Mouse (Mus musculus) spleen, postnatal 4 days (tissue): ENCODE measurements at regions not wholly inside any gene's neighbourhood (a gene's known extent, or its start where the extent isn't known, plus 50 kb on each side); places are given as distances from the start of the nearest gene placed in this dataset.

Experiments
- DNase-seq, 2 experiments: peaks; one replicate each; pipeline ENCODE4 v3.0.0; 2022; ENCODE audit warnings: low spot score in 2 of 2

GRCm38 (mm10) chr2:106455972-106456371 is 237.1 kb upstream of the Mpped2 start:
- DNase-seq: no peak

GRCm38 (mm10) chr2:106458003-106458402 is 235.1 kb upstream of the Mpped2 start:
- no peak for DNase-seq

GRCm38 (mm10) chr2:106461021-106461420 is 232.0 kb upstream of the Mpped2 start:
- no peak for DNase-seq

- DNase-seq: no peak
Measured at GRCm38 (mm10) chr2:106461490-106461889, 231.6 kb upstream of the Mpped2 start.

GRCm38 (mm10) chr2:106461973-106462637 is 231.0 kb upstream of the Mpped2 start:
- DNase-seq: no peak

- no peak for DNase-seq
Measured at GRCm38 (mm10) chr2:106465055-106465454, 228.0 kb upstream of the Mpped2 start.

- DNase-seq: no peak
Measured at GRCm38 (mm10) chr2:106465831-106466230, 227.2 kb upstream of the Mpped2 start.

- no peak for DNase-seq
Measured at GRCm38 (mm10) chr2:106469196-106469595, 223.9 kb upstream of the Mpped2 start.

GRCm38 (mm10) chr2:106473458-106473857 is 219.6 kb upstream of the Mpped2 start:
- no peak for DNase-seq

- DNase-seq: no peak
Measured at GRCm38 (mm10) chr2:106477991-106478390, 215.1 kb upstream of the Mpped2 start.

- DNase-seq: no peak
Measured at GRCm38 (mm10) chr2:106487335-106488082, 205.6 kb upstream of the Mpped2 start.

GRCm38 (mm10) chr2:106498735-106499134 is 194.3 kb upstream of the Mpped2 start:
- no peak for DNase-seq

- no peak for DNase-seq
Measured at GRCm38 (mm10) chr2:106499227-106499928, 193.7 kb upstream of the Mpped2 start.

- no peak for DNase-seq
Measured at GRCm38 (mm10) chr2:106504933-106505420, 188.1 kb upstream of the Mpped2 start.

GRCm38 (mm10) chr2:106511889-106512288 is 181.2 kb upstream of the Mpped2 start:
- no peak for DNase-seq

- DNase-seq: no peak
Measured at GRCm38 (mm10) chr2:106512338-106513024, 180.6 kb upstream of the Mpped2 start.

- no peak for DNase-seq
Measured at GRCm38 (mm10) chr2:106513025-106513386, 180.1 kb upstream of the Mpped2 start.

- no peak for DNase-seq
Measured at GRCm38 (mm10) chr2:106517224-106517623, 175.8 kb upstream of the Mpped2 start.

GRCm38 (mm10) chr2:106522961-106523360 is 170.1 kb upstream of the Mpped2 start:
- peak in 1 of 2 experiments; percentile 0 for DNase-seq

- no peak for DNase-seq
Measured at GRCm38 (mm10) chr2:106527008-106527407, 166.1 kb upstream of the Mpped2 start.

GRCm38 (mm10) chr2:106529247-106529646 is 163.8 kb upstream of the Mpped2 start:
- no peak for DNase-seq

GRCm38 (mm10) chr2:106529746-106530145 is 163.3 kb upstream of the Mpped2 start:
- no peak for DNase-seq
